Mouse (Mus musculus): ENCODE measurements around the gene 1110051M20Rik.

1110051M20Rik gene

DNA sequence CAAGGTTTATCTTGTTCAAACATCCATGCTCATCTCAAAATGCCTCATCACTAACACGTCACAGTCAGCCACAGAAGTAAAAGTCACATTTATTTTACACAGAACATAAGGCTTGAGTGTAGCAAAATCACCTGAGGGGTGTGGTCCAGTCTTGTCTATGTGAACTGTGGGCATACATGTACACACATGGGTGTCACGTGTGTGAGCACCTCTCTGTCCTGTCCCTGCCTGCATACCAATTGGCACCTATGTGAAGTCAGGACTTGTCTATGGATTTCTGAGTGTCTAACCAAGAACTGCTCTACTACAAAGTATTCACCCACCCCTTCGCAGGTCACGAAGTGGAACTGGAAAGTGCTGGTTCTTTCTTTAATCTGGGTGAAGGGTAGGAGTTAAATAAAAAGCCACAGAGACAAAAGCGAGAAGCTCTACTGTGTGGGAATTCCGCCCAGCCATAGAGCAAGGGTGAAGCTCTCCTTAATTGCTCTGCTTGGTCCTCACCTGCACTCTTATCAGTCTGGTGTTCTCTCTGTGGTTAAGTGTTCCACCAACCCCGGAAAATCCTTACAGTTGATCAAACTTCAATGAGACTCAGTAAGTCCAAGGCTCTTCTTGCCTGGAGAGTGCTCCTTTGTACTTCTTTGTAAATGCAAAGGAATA, 20.3 kb downstream of the 1110051M20Rik start:
- in situ Hi-C loops (cut with MboI, MseI): no loop called here

- in situ Hi-C loops (cut with MboI, MseI): no loop called here
These were observed 22.9 kb downstream of the 1110051M20Rik start for GRCm38 (mm10) chr2:91421641-91422040.

DNA sequence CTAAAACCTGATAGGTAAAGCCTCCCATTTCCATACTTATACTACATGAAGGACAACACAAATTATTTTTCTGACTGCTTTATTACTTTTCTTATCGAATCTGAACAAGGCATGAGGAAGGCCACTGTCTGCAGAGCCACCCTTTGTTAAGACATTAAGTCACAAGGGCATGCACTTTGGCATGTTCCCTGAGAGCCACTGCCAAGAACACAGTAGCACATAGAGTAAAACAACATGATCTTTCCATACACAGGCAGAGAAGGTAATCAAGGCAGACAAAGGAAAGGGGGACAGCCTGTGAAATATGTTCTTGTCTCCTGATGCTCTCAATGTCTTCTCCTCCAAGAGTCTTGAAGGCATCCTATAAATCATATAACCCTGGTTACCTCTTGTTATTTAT, 30.7 kb downstream of the 1110051M20Rik start:
- in situ Hi-C loops (cut with MboI, MseI): no loop called here

DNA sequence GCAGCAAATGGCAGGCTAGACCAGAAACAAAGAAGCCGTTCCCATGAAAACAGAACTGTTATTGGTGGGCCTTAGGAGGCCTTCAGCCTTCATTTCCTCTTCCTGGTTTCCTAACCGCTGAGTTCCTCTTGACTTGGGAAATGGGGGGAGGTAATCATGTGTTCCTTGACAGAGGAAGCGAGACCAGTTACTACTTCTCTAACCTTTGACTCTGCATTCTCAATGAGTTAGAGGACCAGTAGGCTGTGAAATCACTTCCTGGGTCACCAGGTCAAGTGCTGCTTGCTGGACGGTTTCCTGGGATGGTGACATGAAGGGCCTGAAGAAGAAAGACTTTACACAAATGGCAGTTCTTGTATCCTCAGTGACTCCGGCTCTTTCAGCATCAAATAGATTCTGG, 32.1 kb downstream of the 1110051M20Rik start:
- in situ Hi-C loops (cut with MboI, MseI): no loop called here

DNA sequence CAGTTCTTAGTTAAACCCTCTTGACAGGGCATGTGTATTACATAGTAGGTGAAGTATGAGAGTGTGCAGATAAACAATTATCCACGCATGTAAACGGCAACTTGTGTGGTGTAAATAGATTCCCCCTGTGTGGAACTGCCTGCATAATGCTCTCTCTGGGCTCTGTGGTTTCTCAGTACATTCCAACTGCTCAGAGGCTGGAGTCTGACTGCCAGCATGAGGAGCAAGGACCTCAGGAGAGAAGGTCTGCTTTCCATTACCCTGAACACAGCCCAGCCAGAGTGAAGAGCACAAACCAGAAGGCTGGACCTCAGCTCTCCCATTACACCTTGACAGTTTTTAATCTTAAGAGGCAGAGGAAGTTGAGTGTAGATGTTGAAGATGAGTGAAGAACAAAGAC, 33.0 kb downstream of the 1110051M20Rik start:
- in situ Hi-C loops (cut with MboI, MseI): no loop called here

DNA sequence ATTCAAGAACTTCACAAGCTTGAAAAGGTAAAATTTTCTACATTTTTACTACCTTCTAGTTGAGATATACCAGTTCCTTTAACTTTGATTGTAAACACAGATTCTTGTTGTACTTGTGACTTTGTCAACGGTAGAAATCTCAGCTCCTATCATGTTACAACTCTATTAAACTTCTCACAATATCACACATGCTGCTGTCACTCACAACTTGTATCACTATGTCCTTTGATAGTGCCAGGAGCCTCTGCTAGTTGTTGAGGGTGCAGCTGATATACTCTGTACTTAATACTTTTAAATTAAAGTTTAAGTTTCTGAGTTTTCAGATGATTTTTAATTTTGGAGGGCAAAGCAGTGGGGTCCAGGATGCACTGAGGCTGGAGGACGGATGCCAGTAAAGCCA, 36.5 kb downstream of the 1110051M20Rik start:
- in situ Hi-C loops (cut with MboI, MseI): no loop called here

GRCm38 (mm10) chr2:91405071-91405470, 39.4 kb downstream of the 1110051M20Rik start:
- in situ Hi-C loops (cut with MboI, MseI): no loop called here

- in situ Hi-C loops (cut with MboI, MseI): no loop called here
These were observed 44.8 kb downstream of the 1110051M20Rik start for GRCm38 (mm10) chr2:91399727-91400126.

GRCm38 (mm10) chr2:91399168-91399567, 45.3 kb downstream of the 1110051M20Rik start:
- in situ Hi-C loops (cut with MboI, MseI): no loop called here

DNA sequence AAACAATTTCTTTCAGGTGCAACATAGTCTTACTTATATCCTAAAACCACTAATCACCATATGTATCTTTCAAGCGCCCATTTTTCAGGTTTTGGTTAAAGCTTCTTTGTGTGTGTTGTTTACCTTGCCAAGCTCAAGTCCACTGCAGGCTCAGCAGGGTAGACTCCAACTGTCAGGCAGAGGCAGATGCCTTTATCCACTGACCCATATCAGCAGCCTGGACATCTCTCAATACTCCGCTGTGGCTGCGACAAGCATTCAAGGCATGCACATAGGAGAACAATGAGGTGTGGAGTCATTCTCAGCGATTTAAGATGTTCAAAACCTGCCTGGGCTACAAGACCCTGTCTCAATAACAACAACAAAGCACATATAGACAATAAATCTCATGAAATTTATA, 50.4 kb downstream of the 1110051M20Rik start:
- in situ Hi-C loops (cut with MboI, MseI): no loop called here

- in situ Hi-C loops (cut with MboI, MseI): no loop called here
These were observed 55.8 kb downstream of the 1110051M20Rik start for GRCm38 (mm10) chr2:91388738-91389137.

DNA sequence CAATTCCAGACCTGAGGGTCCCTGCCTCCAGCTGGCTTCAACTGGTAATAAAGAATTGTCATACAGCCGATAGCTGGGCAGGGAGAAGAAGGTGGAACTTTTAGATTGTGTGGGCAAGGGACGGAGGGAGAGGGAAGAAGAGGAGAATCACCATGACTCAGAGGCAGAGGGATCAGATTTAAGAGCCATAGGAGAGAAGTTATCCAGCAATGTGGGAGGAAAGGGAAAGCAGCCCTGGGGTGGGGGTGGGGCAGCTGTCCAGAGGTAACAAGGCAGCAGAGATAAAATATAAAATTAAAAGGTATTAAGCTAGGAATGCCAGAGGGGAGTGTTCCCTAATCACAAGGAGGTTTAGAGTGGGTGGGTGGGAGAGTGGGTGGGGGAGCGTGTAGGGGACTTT, 56.2 kb downstream of the 1110051M20Rik start:
- in situ Hi-C loops (cut with MboI, MseI): no loop called here

DNA sequence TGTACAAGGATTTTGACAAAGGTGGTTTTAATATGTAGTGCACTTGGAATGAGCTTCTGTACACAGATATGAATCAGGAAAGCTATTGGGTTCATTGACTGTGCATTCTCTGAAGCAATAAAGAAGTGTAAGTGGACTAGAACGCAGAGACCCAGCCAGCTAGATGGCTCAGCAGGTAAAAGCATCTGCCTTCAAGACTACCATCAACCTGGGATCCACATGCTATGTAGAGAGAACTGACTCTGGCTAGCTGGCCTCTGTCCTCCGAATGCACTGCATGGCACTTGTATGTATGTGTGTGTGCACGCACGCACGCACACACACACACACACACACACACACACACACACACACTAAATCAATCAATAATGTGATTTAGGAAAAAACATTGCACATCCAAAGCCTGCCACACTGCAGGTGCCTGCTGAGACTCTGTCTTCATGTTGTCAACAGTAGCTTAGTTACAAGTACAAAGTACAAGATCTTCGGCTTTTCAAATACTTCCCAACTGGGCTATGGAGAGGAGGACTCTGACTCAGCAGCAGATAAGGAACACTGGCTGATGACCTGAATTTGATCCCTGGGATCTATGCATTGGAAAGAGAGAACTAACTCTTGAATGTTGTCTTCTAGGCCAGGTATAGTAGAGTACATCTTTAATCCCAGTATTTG, 57.1 kb downstream of the 1110051M20Rik start:
- in situ Hi-C loops (cut with MboI, MseI): no loop called here

DNA sequence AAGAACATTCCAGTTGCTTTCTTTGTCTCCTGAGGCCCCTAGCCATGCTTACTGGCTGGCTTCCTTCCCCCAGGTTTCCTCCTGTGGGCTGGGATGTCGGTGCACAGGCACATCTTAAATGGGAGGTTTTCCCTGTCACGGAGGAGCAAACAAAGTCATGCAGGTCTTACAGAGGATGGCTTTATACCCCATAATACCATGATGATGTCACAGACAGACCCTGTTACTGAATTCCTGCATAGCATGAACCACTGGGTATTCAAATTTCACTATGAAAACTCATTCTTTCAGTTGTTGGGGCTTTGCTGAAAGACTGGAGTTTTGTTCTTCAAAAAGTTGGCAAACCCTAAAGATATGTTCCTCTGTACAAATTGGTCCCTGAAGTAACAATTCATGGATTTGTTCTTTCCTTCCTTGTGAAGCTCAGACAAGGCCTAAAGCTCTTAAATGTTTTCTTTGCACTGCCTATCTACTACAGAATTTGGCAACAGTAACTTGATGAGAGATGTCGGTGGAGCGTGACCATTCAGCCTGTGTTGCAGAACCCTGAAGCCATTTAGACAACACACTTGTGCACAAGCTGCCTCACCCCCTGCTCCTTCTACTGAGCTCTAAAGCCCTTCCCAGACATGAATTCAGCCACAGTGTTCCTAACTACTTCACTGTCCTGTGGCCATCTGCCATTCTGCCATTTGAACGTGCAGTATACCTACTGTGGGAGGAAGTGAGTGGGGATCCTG, 57.8 kb downstream of the 1110051M20Rik start:
- in situ Hi-C loops (cut with MboI, MseI): no loop called here

DNA sequence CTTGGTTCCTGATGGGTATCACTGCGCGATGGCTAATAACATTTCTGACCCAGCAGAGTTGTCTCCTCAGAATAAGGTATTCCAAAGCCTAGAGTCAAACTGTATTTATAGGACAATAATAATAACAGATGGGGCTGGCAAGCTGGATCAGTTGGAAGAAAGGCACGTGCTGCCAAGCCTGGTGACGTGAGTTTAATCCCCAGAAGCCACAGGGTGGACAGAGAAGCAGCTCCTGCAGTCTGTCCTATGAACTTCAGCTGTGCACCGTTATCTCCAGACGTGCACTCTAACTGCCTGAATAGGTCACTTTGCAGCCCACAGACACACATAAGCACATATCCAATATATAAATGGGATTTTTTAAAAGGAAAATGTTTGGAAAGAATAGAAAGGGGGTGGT, 61.2 kb downstream of the 1110051M20Rik start:
- in situ Hi-C loops (cut with MboI, MseI): no loop called here

DNA sequence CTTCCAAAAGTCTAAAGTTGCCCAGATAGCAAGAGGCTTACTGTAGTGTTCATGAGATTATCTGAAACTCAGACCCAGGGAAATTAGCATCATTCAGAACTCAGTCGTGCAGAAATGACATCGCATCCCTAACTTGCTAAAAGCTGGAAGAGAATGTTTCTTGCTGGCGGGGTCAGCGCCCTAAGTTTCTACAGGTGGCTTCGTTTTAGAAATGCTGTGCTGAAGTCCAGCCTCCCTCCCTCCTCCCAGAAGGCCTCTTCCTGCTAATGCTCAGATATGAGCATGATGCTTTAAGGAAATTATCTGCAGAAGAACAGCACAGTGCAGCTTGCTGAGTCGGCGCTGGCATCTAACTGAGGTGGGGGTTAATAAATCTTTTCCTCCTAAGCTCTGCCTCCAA, 67.5 kb downstream of the 1110051M20Rik start:
- in situ Hi-C loops (cut with MboI, MseI): no loop called here

GRCm38 (mm10) chr2:91370314-91370713, 74.2 kb downstream of the 1110051M20Rik start:
- in situ Hi-C loops (cut with MboI, MseI): no loop called here

DNA sequence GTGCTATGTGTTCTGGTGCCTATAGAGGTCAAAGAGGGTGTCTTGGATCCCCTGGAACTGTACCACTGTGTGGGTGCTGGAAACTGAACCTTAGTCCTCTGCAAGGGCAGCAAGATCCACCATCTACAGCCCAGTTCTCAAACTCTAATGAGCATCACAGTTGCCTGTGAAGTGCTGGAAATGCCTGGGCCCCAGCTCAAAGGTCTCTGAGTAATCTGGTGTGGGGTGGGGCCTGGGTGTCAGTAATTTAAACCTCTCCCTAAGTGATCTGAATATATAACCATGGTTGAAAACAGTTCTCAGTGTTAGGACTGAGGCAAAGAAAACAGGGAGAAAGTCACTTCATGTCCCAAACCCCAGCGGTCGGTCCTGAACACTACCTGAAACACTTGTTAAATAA, 81.2 kb downstream of the 1110051M20Rik start:
- in situ Hi-C loops (cut with MboI, MseI): no loop called here

- in situ Hi-C loops (cut with MboI, MseI): no loop called here
These were observed 83.4 kb downstream of the 1110051M20Rik start for GRCm38 (mm10) chr2:91361068-91361528.

GRCm38 (mm10) chr2:91355767-91356166, 88.7 kb downstream of the 1110051M20Rik start:
- in situ Hi-C loops (cut with MboI, MseI): no loop called here

- in situ Hi-C loops (cut with MboI, MseI): no loop called here
These were observed 89.6 kb downstream of the 1110051M20Rik start for GRCm38 (mm10) chr2:91354727-91355403.

GRCm38 (mm10) chr2:91353854-91354253, 90.7 kb downstream of the 1110051M20Rik start:
- in situ Hi-C loops (cut with MboI, MseI): no loop called here
